Mouse (Mus musculus): Measurements from ENCODE around the gene Tmco4. TPM values are rescaled to one million over a fixed set of nuclear protein-coding genes. Genes with fewer than 3 reads are reported as not detected.
A peak's percentile ranks its signal among the peaks of the same experiment; 100 is the strongest.

The Tmco4 gene
- total RNA-seq, 2 experiments from 2014 or later, result 4.7 TPM

- peak; percentile 80 for DNase-seq
Observed at GRCm38 (mm10) chr4:139092356-139093195, 119.9 kb downstream of the Tmco4 start, which contains the start of gene Nbl1. TSS of gene Nbl1 (minus strand) at chr4:139092993.

- DNase-seq, result no peak
Observed at GRCm38 (mm10) chr4:139093196-139093530, 120.5 kb downstream of the Tmco4 start.

- no peak for DNase-seq
Observed at GRCm38 (mm10) chr4:139095406-139095805, 122.7 kb downstream of the Tmco4 start.

- DNase-seq, result no peak
Observed at GRCm38 (mm10) chr4:139096201-139096600, 123.5 kb downstream of the Tmco4 start.

GRCm38 (mm10) chr4:139100326-139100725 is 127.6 kb downstream of the Tmco4 start:
- DNase-seq, result no peak

GRCm38 (mm10) chr4:139101546-139101945 is 128.9 kb downstream of the Tmco4 start:
- no peak for DNase-seq

- no peak for DNase-seq
Observed at GRCm38 (mm10) chr4:139105453-139105852, 132.8 kb downstream of the Tmco4 start.

Other genes starting within 250 kb of the Tmco4 start
- gene Pla2g2c, start 248.1 kb upstream of the Tmco4 start, total RNA-seq (2021), result not detected
- gene Ubxn10, start 235.7 kb upstream of the Tmco4 start, total RNA-seq (2021), result under 1 TPM in 1 of 2 experiments, not detected in 1; 0.08 TPM
- gene Pla2g2f, start 215.3 kb upstream of the Tmco4 start, total RNA-seq (2021), result not detected
- gene Pla2g2d, start 197.2 kb upstream of the Tmco4 start, total RNA-seq (2021), result under 1 TPM in 1 of 2 experiments, not detected in 1; 0.29 TPM
- under 1 TPM; 0.75 to 0.79 TPM for gene Pla2g5, start 109.4 kb upstream of the Tmco4 start, total RNA-seq (2021)
- gene Gm13030, start 98.9 kb upstream of the Tmco4 start, total RNA-seq (2021), result not detected
- gene Pla2g2e, start 94.9 kb upstream of the Tmco4 start, total RNA-seq (2021), result under 1 TPM in 1 of 2 experiments, not detected in 1; 0.32 TPM
- gene Otud3, start 58.9 kb upstream of the Tmco4 start, total RNA-seq (2021), result 10 to 100 TPM; 11.4 to 13.8 TPM
- gene Rnf186, start 5.8 kb upstream of the Tmco4 start, total RNA-seq (2021), result not detected
- gene Htr6, start 102.7 kb downstream of the Tmco4 start, total RNA-seq (2021), result not detected
- 10 to 100 TPM; 23.4 to 25.1 TPM for gene Nbl1, start 120.1 kb downstream of the Tmco4 start, total RNA-seq (2021)
- gene Minos1, start 158.2 kb downstream of the Tmco4 start, total RNA-seq (2021), result 100 to 1,000 TPM; 423 to 444 TPM
- gene Capzb, start 220.0 kb downstream of the Tmco4 start, total RNA-seq (2021), result 100 to 1,000 TPM; 472 to 500 TPM